Mouse (Mus musculus) monocyte, adult 5-6 weeks (primary cell): ENCODE results near the gene Cacna1f. TPM values are rescaled to one million over a fixed set of nuclear protein-coding genes. Genes with fewer than 3 reads are reported as not detected.

ENCODE experiments used
- ATAC-seq: fragments of 153-309, 156-312 bp; replicated peaks from 2 replicates; pipeline ENCODE4 v1.8.0; 2017; ENCODE audit warnings: mild to moderate bottlenecking; ENCODE audit not compliant: low TSS enrichment, insufficient number of reproducible peaks, severe bottlenecking, poor library complexity, low FRiP score
- total RNA-seq: library from RNA; stranded (forward); fragments of 200-1000, 200-491, 200-594 nt; gene quantifications from 3 replicates; pipeline ENCODE4 v1.2.3, GENCODE M21; 2017

Cacna1f gene
- 0.10 TPM in 1 of 3 replicates, not detected in the others for total RNA-seq

DNA sequence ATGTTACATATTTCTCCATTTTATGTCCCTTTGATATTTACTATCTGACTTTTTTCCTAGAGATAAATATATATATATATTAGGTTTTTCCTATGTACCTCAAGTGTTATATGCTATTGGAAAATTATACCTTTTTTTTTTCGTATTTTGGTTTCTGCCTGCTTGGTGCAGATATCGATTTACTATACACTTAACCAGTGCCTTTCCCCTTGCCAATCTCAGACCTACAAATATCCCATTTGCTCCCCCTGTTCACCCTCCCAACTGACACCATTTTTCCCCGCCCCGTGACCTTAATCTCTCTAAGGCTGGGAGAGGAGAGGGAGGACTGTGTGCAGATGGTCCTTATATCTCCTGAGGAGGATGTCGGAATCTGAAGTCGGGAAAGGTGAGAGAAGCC lies at the start of gene Cacna1f:
Cacna1f (plus strand) TSS at position 301 of the 400 bp plus-strand sequence.
- no peak for ATAC-seq

DNA sequence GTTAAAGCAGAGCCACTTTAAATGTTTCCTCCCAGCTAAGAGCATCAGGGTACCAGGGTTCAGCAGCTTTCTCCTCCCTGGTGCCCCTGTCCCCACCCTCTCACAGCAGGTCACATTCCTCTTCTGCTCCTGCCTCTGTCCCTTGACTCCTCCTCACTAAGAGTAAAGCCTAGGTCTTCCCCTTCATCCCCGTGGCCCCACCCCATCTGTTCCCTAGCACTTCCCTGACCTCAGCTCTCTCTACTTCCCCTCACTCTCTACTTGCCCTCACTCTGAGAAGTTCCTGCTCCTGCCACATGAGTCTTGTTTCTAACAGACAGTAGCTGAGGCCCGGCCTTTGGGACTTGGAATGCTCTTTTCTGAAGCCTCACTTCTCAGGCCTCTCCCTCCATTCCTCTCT lies 43.8 kb upstream of the Cacna1f start:
- no peak for ATAC-seq

DNA sequence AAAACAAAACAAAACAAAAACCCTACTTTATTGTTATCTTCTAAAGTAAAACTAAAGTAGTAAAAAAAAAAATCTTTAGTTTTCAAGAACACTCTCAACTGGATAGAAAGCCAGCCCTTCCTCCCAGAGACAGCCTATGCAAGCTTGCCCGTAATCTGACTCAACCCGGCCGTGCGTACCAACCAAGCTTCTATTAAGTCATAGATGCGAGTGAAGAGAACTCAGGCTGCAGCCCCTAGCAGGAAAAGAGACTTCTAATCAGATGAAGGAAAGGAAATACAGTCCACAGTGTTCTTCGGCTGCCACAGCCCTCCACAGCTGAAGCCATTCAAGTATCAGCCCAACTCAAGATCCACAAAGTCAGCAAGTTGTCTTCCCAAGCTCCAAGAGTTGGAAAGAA lies 40.5 kb upstream of the Cacna1f start:
- no peak for ATAC-seq

DNA sequence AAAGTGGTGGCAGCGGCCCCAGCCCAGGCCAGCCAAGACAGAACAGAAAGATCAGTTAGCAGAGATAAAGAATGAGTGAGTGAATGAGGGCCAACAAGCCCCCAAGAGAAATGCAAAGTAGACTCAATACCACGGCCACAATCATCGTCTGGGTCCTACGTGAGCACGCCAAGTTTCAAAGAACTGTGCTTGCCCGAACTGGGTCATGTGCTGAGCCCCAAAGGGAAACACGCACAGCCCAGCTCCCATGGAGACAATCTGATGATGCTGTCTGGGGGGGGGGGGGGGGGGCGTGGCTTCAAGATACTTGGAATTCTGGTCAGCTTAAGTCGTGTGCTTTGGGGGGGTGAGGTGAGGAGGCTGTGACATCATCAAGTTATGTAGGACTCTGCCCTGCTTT lies 39.4 kb upstream of the Cacna1f start:
- no peak for ATAC-seq

DNA sequence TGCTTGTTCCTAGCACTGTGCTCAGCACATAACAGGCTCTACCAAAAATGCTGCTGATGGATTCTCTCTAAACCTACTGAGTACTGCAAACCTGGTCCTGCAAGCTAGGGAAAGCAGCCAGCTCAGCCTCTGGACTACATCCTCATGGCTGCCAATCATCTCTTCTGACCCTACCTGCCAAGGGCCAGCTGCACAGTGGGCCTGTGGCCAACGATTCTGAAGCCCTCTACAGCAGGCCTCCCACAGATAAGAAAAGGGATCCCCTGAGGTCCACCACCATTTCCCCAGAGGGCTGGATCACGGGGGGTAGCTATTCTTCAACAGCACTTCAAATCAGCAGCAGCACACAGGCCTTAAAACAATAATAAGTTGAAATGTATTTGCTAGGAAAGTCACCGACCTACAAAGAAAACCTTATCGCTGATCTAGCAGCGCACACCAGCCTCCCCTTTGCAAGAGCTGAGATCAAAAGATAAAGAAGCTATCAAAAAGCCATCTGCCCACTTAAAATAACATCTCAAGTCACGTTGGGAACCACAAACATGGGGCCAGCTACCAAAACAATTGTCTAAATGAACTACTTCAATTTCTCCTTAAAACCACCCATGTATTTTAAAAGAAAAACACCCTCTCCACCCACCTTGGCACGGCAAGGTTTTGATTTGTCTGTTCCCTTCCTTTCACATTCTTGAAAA lies 36.3 kb upstream of the Cacna1f start:
- ATAC-seq = no peak

DNA sequence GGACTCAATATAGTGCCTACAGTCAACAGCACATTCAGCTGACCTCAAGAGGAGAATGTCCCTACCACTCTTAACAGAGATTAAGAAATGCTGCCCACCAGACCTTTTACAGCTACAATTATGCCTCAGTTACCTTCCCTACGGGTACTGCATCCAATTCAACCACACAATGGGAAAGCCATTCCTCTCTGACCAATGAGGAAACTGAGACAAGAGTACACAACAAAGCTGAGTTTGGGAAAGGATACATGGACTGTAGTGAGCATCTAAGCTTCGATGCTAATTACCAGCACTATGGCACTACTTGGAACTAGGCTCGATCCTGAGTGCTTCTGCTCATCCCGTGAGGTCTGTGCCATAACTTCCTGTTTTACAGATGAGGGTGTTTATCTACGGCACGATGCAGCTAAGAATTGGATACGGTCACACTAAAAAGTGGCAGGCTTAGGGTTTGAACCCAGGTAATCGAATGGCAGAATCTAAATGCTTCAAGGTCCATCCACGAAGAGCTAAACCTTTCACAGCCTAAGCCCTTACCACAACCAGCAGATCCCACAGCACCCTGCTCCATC lies 35.2 kb upstream of the Cacna1f start:
- ATAC-seq = no peak

DNA sequence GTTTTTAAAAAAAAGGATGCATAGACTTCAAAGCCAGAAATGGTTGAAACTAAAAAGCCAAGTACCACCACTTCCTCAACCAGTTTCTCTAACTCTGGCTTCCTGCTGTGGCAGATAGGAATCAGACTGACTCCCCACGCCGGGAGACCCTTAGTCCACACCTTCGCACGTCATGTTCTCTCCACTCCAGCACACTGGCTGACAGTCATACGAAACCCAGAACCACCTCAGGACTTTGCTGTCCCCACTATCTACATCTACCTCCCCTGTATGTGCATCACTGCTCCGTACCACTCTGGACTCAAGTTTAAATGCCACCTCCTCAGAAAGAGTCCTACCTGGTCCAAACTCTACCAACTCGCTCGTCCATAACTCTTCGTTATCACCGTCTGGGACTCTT lies 34.4 kb upstream of the Cacna1f start:
- no peak for ATAC-seq

DNA sequence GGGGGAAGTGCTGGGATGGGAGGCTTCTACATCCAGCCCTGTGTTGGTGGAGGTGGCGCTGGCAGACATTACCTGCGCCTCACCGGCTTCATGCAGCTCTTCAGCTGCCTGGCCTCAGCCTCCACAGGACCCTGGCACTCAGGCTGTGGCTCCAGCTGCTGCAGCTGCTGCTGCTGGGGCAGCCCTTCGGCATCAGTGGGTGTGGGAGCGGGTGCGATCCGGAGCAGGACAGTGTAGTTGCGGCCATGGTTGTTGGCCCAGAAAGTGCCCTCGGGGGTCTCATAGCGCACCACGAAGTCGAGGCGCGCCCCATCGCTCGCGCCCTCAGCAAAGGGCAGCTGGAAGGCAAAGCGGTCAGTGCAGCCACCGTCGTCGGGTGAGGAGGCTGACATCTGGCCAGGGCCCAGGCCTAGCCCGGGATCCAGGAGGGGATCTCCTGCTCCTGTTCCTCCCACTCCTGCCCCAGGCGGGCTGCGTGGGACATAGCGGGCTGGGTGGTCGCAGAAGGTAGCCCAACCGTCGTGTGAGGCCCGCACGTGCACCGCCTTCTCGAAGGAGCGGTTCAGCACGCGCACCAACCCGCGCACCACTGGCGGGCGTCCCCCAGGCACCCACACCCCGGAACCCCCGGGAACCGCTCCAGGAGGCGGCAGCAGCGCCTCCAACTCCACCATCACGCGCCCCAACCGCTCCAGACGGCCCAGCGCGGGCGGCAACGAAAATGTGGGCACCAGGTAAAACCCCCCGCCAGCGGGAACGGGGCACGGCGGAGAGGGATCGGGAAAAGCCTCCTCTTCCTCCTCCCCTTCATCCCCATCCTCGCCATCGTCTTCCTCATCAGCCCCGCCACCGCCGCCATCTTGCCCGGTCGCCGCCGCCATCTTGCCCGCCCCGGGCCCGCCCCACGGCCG lies 33.5 kb upstream of the Cacna1f start, which contains the start of gene Foxp3:
Foxp3 (plus strand) TSS at position 469 of the 911 bp plus-strand sequence.
- ATAC-seq = no peak

DNA sequence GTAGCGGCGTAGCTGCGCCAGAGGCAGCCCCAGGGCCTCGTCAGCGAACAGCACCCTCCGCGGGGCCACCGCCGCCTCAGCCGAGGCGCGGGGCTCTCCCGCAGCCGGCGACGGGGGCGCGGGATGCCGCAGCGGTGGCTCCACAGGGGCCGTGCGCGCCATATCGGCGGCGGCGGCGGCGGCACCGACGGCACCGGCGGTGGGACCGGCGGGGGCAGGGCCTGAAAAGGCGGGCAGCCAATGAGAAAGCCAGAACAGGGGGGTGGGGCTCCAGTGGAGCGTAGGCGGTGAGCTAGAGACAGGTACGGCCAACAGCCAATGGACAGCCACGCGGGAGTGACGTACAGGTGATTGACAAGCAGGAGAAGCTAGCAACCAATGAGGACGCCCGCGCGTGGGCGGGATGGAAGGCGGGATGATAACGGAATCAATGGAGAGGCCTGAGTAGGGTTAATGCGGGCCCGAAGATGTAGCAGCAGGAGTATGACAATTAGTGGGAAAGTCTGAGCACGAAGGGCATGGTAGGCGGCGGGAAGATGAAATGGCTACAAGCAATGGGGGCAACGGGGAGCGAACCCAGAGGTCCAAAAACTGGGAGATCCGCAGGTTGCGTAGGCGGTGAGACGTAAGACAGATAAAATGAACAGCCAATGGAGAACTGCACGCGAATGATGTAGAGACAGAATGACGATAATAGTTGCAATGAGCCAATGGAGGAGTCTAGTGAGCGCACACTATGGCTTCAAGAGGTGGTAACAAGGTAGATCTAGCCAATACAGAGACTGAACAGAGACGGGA lies 32.6 kb upstream of the Cacna1f start, which contains the start of gene Ppp1r3f:
Ppp1r3f (minus strand) TSS at position 197 of the 798 bp plus-strand sequence.
- peak; percentile 98 for ATAC-seq

DNA sequence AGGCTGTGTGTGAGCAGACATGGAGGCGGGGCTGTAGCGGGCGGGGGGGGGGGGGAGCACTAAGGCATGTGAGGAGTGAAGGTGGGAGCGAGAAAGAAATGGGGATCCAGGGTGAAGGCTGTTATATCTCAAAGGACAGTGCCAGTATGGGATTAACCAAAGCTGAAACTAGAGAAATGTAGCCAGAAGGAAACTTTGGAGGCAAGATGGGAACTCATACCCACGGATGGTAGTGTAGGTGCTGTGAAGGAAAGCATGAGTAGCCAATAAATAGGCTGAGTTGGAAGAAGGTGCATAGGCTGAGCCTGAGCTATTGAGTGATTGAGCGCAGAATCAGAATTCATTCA lies 32.0 kb upstream of the Cacna1f start:
- ATAC-seq = no peak

DNA sequence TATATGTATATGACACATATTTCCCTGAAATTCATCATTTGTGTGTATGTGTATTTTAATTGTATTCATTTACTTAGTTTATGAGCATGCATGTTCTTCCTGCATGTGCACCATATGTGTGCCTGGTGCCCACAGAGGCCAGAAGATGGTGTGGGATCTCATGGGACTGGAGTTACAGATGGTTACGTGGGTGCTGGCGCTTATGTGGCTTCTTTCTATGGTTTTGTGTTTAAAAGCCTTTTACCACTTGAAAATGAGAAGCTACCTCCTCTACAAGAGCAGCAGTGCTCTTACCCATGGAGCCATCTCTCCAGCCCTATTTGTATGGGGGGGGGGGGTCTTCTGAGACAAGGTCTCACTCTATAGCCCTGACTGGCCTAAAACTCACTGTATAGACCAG lies 25.7 kb upstream of the Cacna1f start:
- no peak for ATAC-seq

DNA sequence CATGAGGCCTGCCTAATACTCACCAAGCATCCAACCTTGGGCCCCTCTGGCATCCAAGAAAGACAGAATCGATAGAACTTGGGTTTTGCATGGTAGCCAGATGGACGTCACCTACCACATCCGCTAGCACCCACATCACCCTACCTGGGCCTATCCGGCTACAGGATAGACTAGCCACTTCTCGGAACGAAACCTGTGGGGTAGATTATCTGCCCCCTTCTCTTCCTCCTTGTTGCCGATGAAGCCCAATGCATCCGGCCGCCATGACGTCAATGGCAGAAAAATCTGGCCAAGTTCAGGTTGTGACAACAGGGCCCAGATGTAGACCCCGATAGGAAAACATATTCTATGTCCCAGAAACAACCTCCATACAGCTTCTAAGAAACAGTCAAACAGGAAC lies 23.0 kb upstream of the Cacna1f start:
- no peak for ATAC-seq

DNA sequence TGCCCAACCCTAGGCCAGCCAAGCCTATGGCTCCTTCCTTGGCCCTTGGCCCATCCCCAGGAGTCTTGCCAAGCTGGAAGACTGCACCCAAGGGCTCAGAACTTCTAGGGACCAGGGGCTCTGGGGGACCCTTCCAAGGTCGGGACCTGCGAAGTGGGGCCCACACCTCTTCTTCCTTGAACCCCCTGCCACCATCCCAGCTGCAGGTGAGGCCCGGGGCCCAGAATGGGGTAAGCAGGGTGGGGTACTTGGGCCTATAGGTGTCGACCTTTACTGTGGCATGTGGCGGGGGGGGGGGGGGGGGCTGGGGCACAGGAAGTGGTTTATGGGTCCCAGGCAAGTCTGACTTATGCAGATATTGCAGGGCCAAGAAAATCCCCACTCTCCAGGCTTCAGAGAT lies 20.5 kb upstream of the Cacna1f start:
- ATAC-seq = no peak

DNA sequence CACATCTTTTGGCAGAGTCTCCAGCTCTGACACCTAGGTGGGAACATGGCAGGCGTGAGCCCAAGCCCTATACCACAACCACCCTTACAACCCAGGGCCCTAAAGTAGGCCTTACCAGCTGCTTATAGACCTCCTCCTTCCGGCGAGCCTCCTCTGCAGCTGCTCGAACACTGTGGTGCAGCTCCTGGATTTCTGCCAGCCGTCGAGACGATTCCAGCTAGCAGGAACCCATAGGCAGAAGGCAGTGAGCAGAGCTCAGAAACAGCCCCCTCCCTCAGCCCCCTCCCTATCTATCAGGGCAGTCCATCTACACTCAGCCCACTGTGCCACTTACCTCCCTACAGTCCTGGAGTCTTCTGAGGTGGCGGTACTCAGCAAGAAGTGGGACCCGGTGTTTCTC lies 11.5 kb upstream of the Cacna1f start:
- ATAC-seq = no peak

DNA sequence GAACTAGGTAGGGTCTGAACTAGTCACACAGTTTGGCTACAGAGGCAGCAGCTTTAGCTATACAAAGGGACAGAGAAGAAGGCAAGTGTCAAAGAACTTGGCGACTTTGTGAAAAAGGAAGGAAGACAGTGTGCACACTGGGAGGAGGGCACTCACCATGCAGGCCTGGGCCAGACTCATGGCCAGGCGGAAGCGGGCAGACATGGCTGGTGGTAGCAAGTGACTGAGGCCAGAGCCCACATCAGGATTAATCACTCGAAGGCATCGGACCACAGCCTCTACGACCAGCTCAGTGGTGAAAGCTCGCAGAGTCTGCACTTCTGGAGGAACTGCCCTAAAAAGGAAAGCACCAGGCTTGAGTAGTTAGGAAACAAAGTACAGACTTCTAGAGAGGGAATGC lies 2.9 kb upstream of the Cacna1f start:
- peak; percentile 49; the same call in 1 of the 2 replicates for ATAC-seq

DNA sequence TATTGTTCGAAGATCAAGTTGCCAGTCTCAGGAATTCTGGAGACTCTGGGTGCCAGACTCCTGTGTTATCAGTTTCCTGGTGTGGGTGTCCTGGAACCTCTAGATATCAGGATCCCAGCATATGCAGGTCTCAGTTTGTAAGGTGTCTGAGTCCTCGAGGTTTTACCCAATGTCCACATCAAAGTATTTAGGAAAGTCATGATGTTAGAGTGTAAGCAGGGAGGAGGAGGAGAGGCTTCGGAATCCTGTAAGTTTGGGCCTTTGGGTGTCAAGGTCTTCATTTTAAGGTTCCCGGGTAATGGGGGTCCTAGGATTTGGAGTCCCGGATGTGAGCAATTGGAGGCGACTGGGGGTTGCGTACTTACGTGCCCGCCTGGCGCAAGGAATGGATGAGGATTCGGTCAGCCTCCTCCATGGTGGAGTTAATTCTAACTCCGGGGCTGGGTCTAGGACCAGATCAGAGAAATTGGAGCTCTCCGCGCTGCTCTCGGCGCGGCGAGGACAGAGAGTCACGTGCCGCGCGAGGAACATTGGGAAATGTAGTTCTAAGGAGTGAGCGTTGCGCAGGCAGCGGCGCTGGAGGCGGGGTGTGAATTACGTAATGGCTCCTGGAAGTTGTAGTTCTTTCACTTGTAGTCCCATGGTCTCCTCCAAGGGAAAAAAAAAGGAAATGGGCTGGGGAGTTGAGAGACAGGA lies 1.9 kb upstream of the Cacna1f start, which contains the start of gene Ccdc22:
Ccdc22 (minus strand) TSS at position 639 of the 696 bp plus-strand sequence.
- ATAC-seq = peak; percentile 95

DNA sequence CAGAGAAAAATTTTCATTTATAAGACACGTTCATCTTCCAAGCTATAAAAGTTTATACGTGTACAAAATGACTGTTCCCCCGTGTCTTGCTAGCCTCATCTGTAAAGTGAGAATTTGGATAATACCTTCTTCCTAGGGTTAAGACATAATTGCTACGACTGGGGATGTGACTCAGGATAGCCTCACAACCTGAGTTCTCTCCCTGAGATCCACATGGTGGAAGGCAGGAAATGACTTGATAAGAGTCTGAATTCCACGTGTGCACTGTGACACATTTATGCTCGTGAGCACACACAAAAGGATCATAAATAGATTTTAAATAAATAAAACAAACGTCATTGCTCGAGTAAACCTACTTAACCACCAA lies 1.3 kb upstream of the Cacna1f start:
- no peak for ATAC-seq

DNA sequence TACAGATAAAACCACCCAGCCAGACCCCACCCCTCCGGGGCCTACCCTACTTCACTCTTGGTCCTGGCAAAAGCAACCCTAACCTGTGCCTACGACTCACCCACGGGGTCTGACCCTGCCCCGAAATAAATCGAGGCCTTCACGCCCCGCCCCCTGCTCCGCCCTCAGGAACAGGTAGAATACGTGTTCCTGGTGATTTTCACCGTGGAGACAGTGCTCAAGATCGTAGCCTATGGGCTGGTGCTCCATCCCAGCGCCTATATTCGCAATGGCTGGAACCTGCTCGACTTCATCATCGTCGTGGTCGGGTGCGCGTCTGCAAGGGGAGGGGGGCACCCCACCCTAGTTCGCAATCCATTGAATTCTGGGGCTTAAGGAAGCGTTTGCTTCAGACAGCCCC lies 3.2 kb downstream of the Cacna1f start:
- ATAC-seq = no peak
